Mouse (Mus musculus) erythroblast, embryonic 14.5 days (primary cell): ENCODE data around the gene Atf6. TPM values are rescaled to one million over a fixed set of nuclear protein-coding genes. Genes with fewer than 3 reads are reported as not detected.

Source experiments
- H3K27me3 ChIP-seq: 2 replicates; pipeline ENCODE4 v1.6.1; 2012; ENCODE audit warnings: inconsistent platforms; ENCODE audit not compliant: control insufficient read depth
- H3K36me3 ChIP-seq: 2 replicates; pipeline ENCODE4 v1.6.1; 2012; ENCODE audit warnings: mild to moderate bottlenecking, inconsistent platforms; ENCODE audit not compliant: control insufficient read depth
- H3K4me1 ChIP-seq: 2 replicates; pipeline ENCODE4 v1.6.1; 2012; ENCODE audit warnings: inconsistent platforms; ENCODE audit not compliant: control insufficient read depth
- H3K4me3 ChIP-seq: replicated peaks from 2 replicates; pipeline ENCODE3; 2012; ENCODE audit warnings: moderate library complexity, mild to moderate bottlenecking, inconsistent platforms
- H3K9me3 ChIP-seq: 2 replicates; pipeline ENCODE4 v1.6.1; 2012; ENCODE audit warnings: low read length, inconsistent platforms, mixed read lengths; ENCODE audit not compliant: control insufficient read depth
- GATA1 ChIP-seq: IDR thresholded peaks from 2 replicates; pipeline ENCODE4 v1.6.1; 2012; ENCODE audit warnings: low read length, inconsistent platforms, mixed read lengths
- TAL1 ChIP-seq: IDR thresholded peaks from 3 replicates; pipeline ENCODE4 v1.6.1; 2012; ENCODE audit warnings: low read length, inconsistent platforms, mixed read lengths
- polyA plus RNA-seq: library from polyadenylated mRNA; stranded (reverse); fragments of >175 nt; gene quantifications from 2 replicates; pipeline ENCODE4 v1.2.3, GENCODE M21; 2012

Gene Atf6
- polyA plus RNA-seq, 1 experiment: 0.22 TPM

- TF ChIP-seq GATA1 (no peak), TAL1 (no peak)
- Histone ChIP-seq H3K4me3 (no peak overlapping the region), H3K36me3 (peaks cover 58% of the 10 kb centered on the region)
Observed at GRCm38 (mm10) chr1:170791542-170791941, 76.0 kb downstream of the Atf6 start.

GRCm38 (mm10) chr1:170791001-170791400 lies 76.6 kb downstream of the Atf6 start:
- H3K4me3 ChIP-seq: no peak overlapping the region
- no peaks in the 10 kb centered on the region for H3K27me3 ChIP-seq
- H3K9me3 ChIP-seq: no peaks in the 10 kb centered on the region
- H3K4me1 ChIP-seq: no peaks in the 10 kb centered on the region
- H3K36me3 ChIP-seq: peaks cover 64% of the 10 kb centered on the region
- TF ChIP-seq GATA1: no peak
- no peak for TF ChIP-seq TAL1

More at GRCm38 (mm10) chr1:170791542-170791941, 76.0 kb downstream of the Atf6 start:
- Histone ChIP-seq H3K27me3 (no peaks in the 10 kb centered on the region), H3K9me3 (no peaks in the 10 kb centered on the region), H3K4me1 (no peaks in the 10 kb centered on the region)

- no peaks in the 10 kb centered on the region for H3K4me1 ChIP-seq
- no peaks in the 10 kb centered on the region for H3K9me3 ChIP-seq
- TF ChIP-seq GATA1 (no peak), TAL1 (no peak)
- no peaks in the 10 kb centered on the region for H3K27me3 ChIP-seq
- no peak overlapping the region for H3K4me3 ChIP-seq
- peaks cover 64% of the 10 kb centered on the region for H3K36me3 ChIP-seq
Observed at GRCm38 (mm10) chr1:170787643-170788042, 79.9 kb downstream of the Atf6 start.

GRCm38 (mm10) chr1:170786570-170787341 lies 80.8 kb downstream of the Atf6 start:
- no peak for TF ChIP-seq TAL1
- TF ChIP-seq GATA1: no peak
- Histone ChIP-seq H3K9me3 (no peaks in the 10 kb centered on the region), H3K27me3 (no peaks in the 10 kb centered on the region), H3K4me1 (no peaks in the 10 kb centered on the region), H3K4me3 (no peak overlapping the region), H3K36me3 (peaks cover 59% of the 10 kb centered on the region)

GRCm38 (mm10) chr1:170777688-170778087 lies 89.9 kb downstream of the Atf6 start:
- H3K4me3 ChIP-seq: no peak overlapping the region
- TF ChIP-seq GATA1: no peak
- TF ChIP-seq TAL1: no peak
- H3K4me1 ChIP-seq: no peaks in the 10 kb centered on the region; the same call in 1 of the 2 replicates
- no peaks in the 10 kb centered on the region for H3K9me3 ChIP-seq
- no peaks in the 10 kb centered on the region for H3K27me3 ChIP-seq
- peaks cover 32% of the 10 kb centered on the region for H3K36me3 ChIP-seq

- Histone ChIP-seq H3K27me3 (no peaks in the 10 kb centered on the region), H3K9me3 (no peaks in the 10 kb centered on the region), H3K4me3 (no peak overlapping the region), H3K36me3 (peaks cover 19% of the 10 kb centered on the region), H3K4me1 (no peaks in the 10 kb centered on the region; the same call in 1 of the 2 replicates)
- no peak for TF ChIP-seq TAL1
Observed at GRCm38 (mm10) chr1:170774431-170774830, 93.1 kb downstream of the Atf6 start.

GRCm38 (mm10) chr1:170773506-170773905 lies 94.1 kb downstream of the Atf6 start:
- H3K36me3 ChIP-seq: peaks cover 17% of the 10 kb centered on the region
- TF ChIP-seq GATA1: no peak
- no peak for TF ChIP-seq TAL1
- H3K4me1 ChIP-seq: no peaks in the 10 kb centered on the region; the same call in 1 of the 2 replicates
- H3K9me3 ChIP-seq: no peaks in the 10 kb centered on the region
- no peaks in the 10 kb centered on the region for H3K27me3 ChIP-seq
- no peak overlapping the region for H3K4me3 ChIP-seq

- H3K36me3 ChIP-seq: peaks cover 18% of the 10 kb centered on the region
- no peak overlapping the region for H3K4me3 ChIP-seq
- no peak for TF ChIP-seq TAL1
- TF ChIP-seq GATA1: no peak
Observed at GRCm38 (mm10) chr1:170771437-170772003, 96.1 kb downstream of the Atf6 start.

GRCm38 (mm10) chr1:170770691-170771090 lies 96.9 kb downstream of the Atf6 start:
- TF ChIP-seq TAL1: no peak
- TF ChIP-seq GATA1: no peak
- Histone ChIP-seq H3K36me3 (peaks cover 14% of the 10 kb centered on the region), H3K9me3 (no peaks in the 10 kb centered on the region), H3K27me3 (no peaks in the 10 kb centered on the region), H3K4me3 (no peak overlapping the region), H3K4me1 (no peaks in the 10 kb centered on the region; the same call in 1 of the 2 replicates)

More at GRCm38 (mm10) chr1:170771437-170772003, 96.1 kb downstream of the Atf6 start:
- no peaks in the 10 kb centered on the region for H3K27me3 ChIP-seq
- H3K4me1 ChIP-seq: no peaks in the 10 kb centered on the region; the same call in 1 of the 2 replicates
- H3K9me3 ChIP-seq: no peaks in the 10 kb centered on the region
